Mouse (Mus musculus) MEL-GATA-1-ER (cell line): Measurements from ENCODE around the gene Rps8.
A peak's percentile ranks its signal among the peaks of the same experiment; 100 is the strongest.

Experiments used
- DNase-seq: peaks from one replicate; pipeline ENCODE4 v3.0.0-alpha.2; 2012; ENCODE audit warnings: low read depth; ENCODE audit errors: extremely low read depth

Gene Rps8

GRCm38 (mm10) chr4:117125348-117125909 is 30.6 kb downstream of the Rps8 start, which contains the start of gene Btbd19:
Gene Btbd19, minus strand, starts transcription at chr4:117125725.
- no peak for DNase-seq

GRCm38 (mm10) chr4:117124518-117125347 is 31.3 kb downstream of the Rps8 start:
- peak; percentile 98 for DNase-seq

GRCm38 (mm10) chr4:117124218-117124517 is 31.9 kb downstream of the Rps8 start:
- no peak for DNase-seq

- no peak for DNase-seq
Observed at GRCm38 (mm10) chr4:117123546-117124217, 32.4 kb downstream of the Rps8 start.

- no peak for DNase-seq
Observed at GRCm38 (mm10) chr4:117122209-117122608, 33.8 kb downstream of the Rps8 start.

GRCm38 (mm10) chr4:117120445-117121414 is 35.3 kb downstream of the Rps8 start:
- DNase-seq: peak; percentile 99

- DNase-seq: no peak
Observed at GRCm38 (mm10) chr4:117120052-117120444, 36.0 kb downstream of the Rps8 start.

GRCm38 (mm10) chr4:117119636-117120035 is 36.4 kb downstream of the Rps8 start:
- DNase-seq: no peak

GRCm38 (mm10) chr4:117117931-117118330 is 38.1 kb downstream of the Rps8 start:
- no peak for DNase-seq

GRCm38 (mm10) chr4:117115592-117115991 is 40.5 kb downstream of the Rps8 start:
- no peak for DNase-seq

GRCm38 (mm10) chr4:117113237-117113636 is 42.8 kb downstream of the Rps8 start:
- no peak for DNase-seq

- no peak for DNase-seq
Observed at GRCm38 (mm10) chr4:117110985-117111384, 45.1 kb downstream of the Rps8 start.

- DNase-seq: no peak
Observed at GRCm38 (mm10) chr4:117110249-117110648, 45.8 kb downstream of the Rps8 start.

GRCm38 (mm10) chr4:117109330-117109729 is 46.7 kb downstream of the Rps8 start:
- no peak for DNase-seq

- DNase-seq: no peak
Observed at GRCm38 (mm10) chr4:117108524-117108849, 47.6 kb downstream of the Rps8 start.

- no peak for DNase-seq
Observed at GRCm38 (mm10) chr4:117107813-117108523, 48.1 kb downstream of the Rps8 start.

- DNase-seq: no peak
Observed at GRCm38 (mm10) chr4:117105127-117105526, 50.9 kb downstream of the Rps8 start.

GRCm38 (mm10) chr4:117104672-117105071 is 51.4 kb downstream of the Rps8 start:
- DNase-seq: no peak
